ENCODE assay signal across 9 mouse cellular contexts in genomic region chr13:51580263-51581044, GRCm38 (mm10). TPM values are rescaled to one million over a fixed set of nuclear protein-coding genes. Genes with fewer than 3 reads are reported as not detected.
A peak's percentile ranks its signal among the peaks of the same experiment; 100 is the strongest.
DNase-seq lines count a peak whose midpoint lies in the region; ATAC-seq lines count a peak whose summit lies in the region.
"Had no signal": no experiment of that assay in that cellular context is flagged by ENCODE, and none has a peak within 500 bp of the region (broad histone marks: within the 10 kb centered on the region; RNA-seq: fewer than 3 reads in every experiment).

No protein-coding gene starts in this region.

- H3K27ac ChIP-seq in hindbrain, embryonic 12.5 days = peak overlapping the region; percentile 68
- H3K27ac ChIP-seq in midbrain, embryonic 14.5 days (replicated peaks; ENCODE audit: low read depth, low read length) = peak overlapping the region; percentile 61
- no peak overlapping the region for H3K27ac ChIP-seq in kidney, embryonic 15.5 days

- peak overlapping the region; percentile 44 for H3K4me2 ChIP-seq in hindbrain, embryonic 12.5 days (replicated peaks)
- peak overlapping the region; percentile 42 for H3K4me2 ChIP-seq in midbrain, embryonic 14.5 days (ENCODE audit: low read length)
- H3K4me2 ChIP-seq in kidney, embryonic 15.5 days = no peak overlapping the region
- H3K4me2 ChIP-seq: liver, embryonic 11.5 days had no signal

- H3K27me3 ChIP-seq in hindbrain, embryonic 12.5 days = no peaks in the 10 kb centered on the region
- no peaks in the 10 kb centered on the region for H3K27me3 ChIP-seq in midbrain, embryonic 14.5 days (ENCODE audit: control insufficient read depth, insufficient read depth, low read length)
- H3K27me3 ChIP-seq in kidney, embryonic 15.5 days = 0 out of 2 replicates have a peak, but pooled peaks cover 3% of the 10 kb centered on the region

- 4% methylated on average over 8 of the region's 8 CpGs for WGBS in hindbrain, embryonic 12.5 days
- under 1% methylated on average over 8 of the region's 8 CpGs for WGBS in midbrain, embryonic 14.5 days
- 19% methylated on average over 8 of the region's 8 CpGs for WGBS in kidney, embryonic 15.5 days

- H3K36me3 ChIP-seq in hindbrain, embryonic 12.5 days = no peaks in the 10 kb centered on the region
- no peaks in the 10 kb centered on the region for H3K36me3 ChIP-seq in midbrain, embryonic 14.5 days (ENCODE audit: control insufficient read depth, insufficient read depth, low read length)
- no peaks in the 10 kb centered on the region for H3K36me3 ChIP-seq in kidney, embryonic 15.5 days

- ATAC-seq in hindbrain, embryonic 12.5 days (ENCODE audit: low FRiP score) = peak; percentile 94
- peak; percentile 92 for ATAC-seq in midbrain, embryonic 14.5 days (ENCODE audit: low FRiP score, low TSS enrichment)
- no peak for ATAC-seq in kidney, embryonic 15.5 days (replicated peaks; ENCODE audit: low FRiP score)

- H3K4me3 ChIP-seq in hindbrain, embryonic 12.5 days = peak overlapping the region; percentile 6; the same call in 1 of the 2 replicates
- H3K4me3 ChIP-seq in midbrain, embryonic 14.5 days (replicated peaks; ENCODE audit: low read depth, low read length) = 0 out of 2 replicates have a peak overlapping the region, but pooled peaks have one; percentile 1
- no peak overlapping the region for H3K4me3 ChIP-seq in kidney, embryonic 15.5 days (replicated peaks)

- no peaks in the 10 kb centered on the region for H3K9me3 ChIP-seq in hindbrain, embryonic 12.5 days (replicated peaks)
- H3K9me3 ChIP-seq in midbrain, embryonic 14.5 days (ENCODE audit: control insufficient read depth, low read length) = no peaks in the 10 kb centered on the region
- no peaks in the 10 kb centered on the region for H3K9me3 ChIP-seq in kidney, embryonic 15.5 days (replicated peaks)

- 0 out of 2 replicates have a peak overlapping the region, but pooled peaks have one; percentile 8 for H3K9ac ChIP-seq in hindbrain, embryonic 12.5 days
- no peak overlapping the region; the same call in 1 of the 2 replicates for H3K9ac ChIP-seq in midbrain, embryonic 14.5 days (replicated peaks; ENCODE audit: low read length)
- H3K9ac ChIP-seq in kidney, embryonic 15.5 days = no peak overlapping the region

- H3K4me1 ChIP-seq in hindbrain, embryonic 12.5 days = peaks cover 24% of the 10 kb centered on the region
- H3K4me1 ChIP-seq in midbrain, embryonic 14.5 days (ENCODE audit: control insufficient read depth, insufficient read depth, low read length) = peaks cover 18% of the 10 kb centered on the region
- H3K4me1 ChIP-seq in kidney, embryonic 15.5 days = peaks cover 8% of the 10 kb centered on the region

- peak; percentile 46 for DNase-seq in Muller cell, postnatal 12 days (ENCODE audit: inconsistent ontology term)
- DNase-seq in embryo, embryonic 11.5 days (ENCODE audit: low read depth, low spot score) = peak; percentile 67
- peak; percentile 96 for DNase-seq in midbrain, embryonic 14.5 days
- DNase-seq in heart, adult 11 months = no peak
- DNase-seq in thymus, adult 18-20 months = no peak
- DNase-seq in urinary bladder, postnatal 4 days (ENCODE audit: low spot score in 2 of 2) = no peak

RNA-seq across cellular contexts. Expression of gene Shc3, which starts 11.2 kb away (rescaled TPM):
- polyA plus RNA-seq in hindbrain, embryonic 12.5 days (2016; fragmentation: Nextera tagmentation; extraction: Ambion mirVana) = 5.1 and 7.0 TPM in 2 replicates
- 5.0 and 8.3 TPM in 2 replicates for polyA plus RNA-seq in midbrain, embryonic 14.5 days (2014; fragmentation: Nextera tagmentation; extraction: Ambion mirVana)
- 0.18 TPM in 2 replicates for polyA plus RNA-seq in kidney, embryonic 15.5 days (2015; fragmentation: Nextera tagmentation; extraction: Ambion mirVana)
- polyA plus RNA-seq: liver, embryonic 11.5 days had no signal

Comparison
In these comparisons a context has a peak if more than half of its experiments do, and no peak if none do; other contexts are left out.
1. DNase-seq: peak in Muller cell, postnatal 12 days (single experiment), embryo, embryonic 11.5 days (single experiment) and midbrain, embryonic 14.5 days (single experiment); none in heart, adult 11 months (single experiment), thymus, adult 18-20 months (0 of 2) and urinary bladder, postnatal 4 days (0 of 2).